8 mouse cellular contexts compared by ENCODE assay signal in genomic region chr9:61278216-61278758, GRCm38 (mm10).
DNase-seq lines count a peak whose midpoint lies in the region; ATAC-seq and TF ChIP-seq lines count a peak whose summit lies in the region.

No protein-coding gene starts in this region.

- H3K36me3 ChIP-seq in CH12.LX (replicated peaks in 1 of 2; ENCODE audit: control insufficient read depth in 1 of 2, insufficient read depth in 1 of 2, low read length in 1 of 2) = no peaks in the 10 kb centered on the region
- no peaks in the 10 kb centered on the region for H3K36me3 ChIP-seq in midbrain, embryonic 10.5 days

- H3K4me1 ChIP-seq in CH12.LX (ENCODE audit: control insufficient read depth in 1 of 2, insufficient read depth in 2 of 2) = peaks cover 0 to 17% of the 10 kb centered on the region in 2 experiments; a peak in 2 of 4 replicates
- H3K4me1 ChIP-seq in midbrain, embryonic 10.5 days = peaks cover 42% of the 10 kb centered on the region

- peak; percentile 85 for ATAC-seq in frontal cortex, adult (ENCODE audit: low TSS enrichment)

- no peaks in the 10 kb centered on the region for H3K27me3 ChIP-seq in CH12.LX (replicated peaks)
- H3K27me3 ChIP-seq in midbrain, embryonic 10.5 days (ENCODE audit: low read depth, poor library complexity, severe bottlenecking) = peaks cover 63% of the 10 kb centered on the region

- intact Hi-C loops in gastrocnemius, adult 2 months (cut with DNase I) = loop anchor here (5.0 kb wide), 1 partner anchor 231 kb away; no protein-coding TSS in a partner anchor
- intact Hi-C loops in gastrocnemius, postnatal 14 days (cut with DNase I; ENCODE audit: low total_unique reads) = no loop called here

- in situ Hi-C loops in CH12.LX (cut with MboI; ENCODE audit: low pct_ligation_motif_present, low pct_unique_long_range_greater_than_20kb, low sequenced_read_pairs) = loop anchor here (25.0 kb wide), 1 partner anchor 216 kb away; no protein-coding TSS in a partner anchor

- no peak overlapping the region for H3K4me2 ChIP-seq in CH12.LX (ENCODE audit: insufficient read depth, low read depth, poor library complexity, severe bottlenecking)

- no peak for TF ChIP-seq RAD21 in CH12.LX (IDR thresholded peaks at IDR 0.05; ENCODE audit: low read depth, low read length)

- H3K27ac ChIP-seq in gastrocnemius, adult 2 months = no peak overlapping the region
- H3K27ac ChIP-seq in CH12.LX (ENCODE audit: insufficient read depth, low read depth) = no peak overlapping the region
- H3K27ac ChIP-seq in midbrain, embryonic 10.5 days (replicated peaks) = peak overlapping the region; percentile 77; the same call in 1 of the 2 replicates

- no peak for DNase-seq in gastrocnemius, adult 2 months
- DNase-seq in gastrocnemius, postnatal 14 days = no peak
- DNase-seq in CH12.LX (ENCODE audit: extremely low read depth) = no peak
- DNase-seq in left cerebral cortex, adult 18-20 months (ENCODE audit: low spot score in 2 of 2) = peak; percentile 9 to 42
- no peak for DNase-seq in midbrain, embryonic 10.5 days (ENCODE audit: low spot score)
- no peak for DNase-seq in gastrocnemius, adult 8-10 months (ENCODE audit: low spot score in 2 of 2)
- no peak for DNase-seq in adrenal gland, postnatal 10 days

- no peaks in the 10 kb centered on the region for H3K9me3 ChIP-seq in CH12.LX (replicated peaks; ENCODE audit: low read length)
- no peaks in the 10 kb centered on the region for H3K9me3 ChIP-seq in midbrain, embryonic 10.5 days (replicated peaks)

- no peak for TF ChIP-seq EP300 in CH12.LX (IDR thresholded peaks at IDR 0.05; ENCODE audit: low read length)

- WGBS in midbrain, embryonic 10.5 days = 18% methylated on average over 12 of the region's 12 CpGs

- dilution Hi-C loops in CH12.LX (cut with MboI; ENCODE audit: extremely low pct_ligation_motif_present, extremely low pct_unique_long_range_greater_than_20kb, low sequenced_read_pairs) = no loop called here

- H3K4me3 ChIP-seq in gastrocnemius, adult 2 months = peak overlapping the region; percentile 55
- H3K4me3 ChIP-seq in CH12.LX (replicated peaks in 1 of 3; ENCODE audit: low read depth in 2 of 3, low read length in 2 of 3, poor library complexity in 1 of 3) = no peak overlapping the region
- peak overlapping the region; percentile 28 for H3K4me3 ChIP-seq in midbrain, embryonic 10.5 days

- no peaks in the 10 kb centered on the region for H3K79me2 ChIP-seq in CH12.LX (replicated peaks; ENCODE audit: control insufficient read depth, extremely low read depth, insufficient read depth, poor library complexity, severe bottlenecking)

- no peak for TF ChIP-seq CTCF in gastrocnemius, adult 2 months (IDR thresholded peaks at IDR 0.05)
- no peak for TF ChIP-seq CTCF in CH12.LX (conservative IDR thresholded peaks at IDR 0.05 in 1 of 2, IDR thresholded peaks at IDR 0.05 in 1 of 2; ENCODE audit: low read depth in 2 of 2, low read length in 2 of 2)

- no peak overlapping the region for H3K9ac ChIP-seq in CH12.LX (ENCODE audit: insufficient read depth, low read depth)

- TF ChIP-seq POLR2A in CH12.LX (IDR thresholded peaks at IDR 0.05; ENCODE audit: low read depth, low read length) = no peak

TF ChIP-seq in CH12.LX, 34 proteins besides CTCF, POLR2A, EP300 and RAD21:
- TF ChIP-seq CHD2 (IDR thresholded peaks at IDR 0.05; ENCODE audit: low read length) (no peak), KAT2A (IDR thresholded peaks at IDR 0.05; ENCODE audit: insufficient replicate concordance, low read length) (no peak), ZNF384 (IDR thresholded peaks at IDR 0.05; ENCODE audit: low read depth, low read length) (peak; percentile 77), CHD1 (IDR thresholded peaks at IDR 0.05; ENCODE audit: low read depth, low read length) (no peak), JUN (IDR thresholded peaks at IDR 0.05; ENCODE audit: insufficient read depth, low read depth, low read length) (no peak), UBTF (IDR thresholded peaks at IDR 0.05; ENCODE audit: low read depth, low read length) (no peak)

Comparison
In these comparisons a context has a peak if more than half of its experiments do, and no peak if none do; other contexts are left out.
1. DNase-seq: peak in left cerebral cortex, adult 18-20 months (2 of 2); none in gastrocnemius, adult 2 months (single experiment), gastrocnemius, postnatal 14 days (single experiment), CH12.LX (single experiment), midbrain, embryonic 10.5 days (single experiment), gastrocnemius, adult 8-10 months (0 of 2) and adrenal gland, postnatal 10 days (single experiment).
2. H3K4me3 ChIP-seq: peak in gastrocnemius, adult 2 months (single experiment) and midbrain, embryonic 10.5 days (single experiment); none in CH12.LX (0 of 3).